Comparison of ENCODE assay signal across 32 mouse cellular contexts in genomic region chr4:107588637-107589036, GRCm38 (mm10).
"Had no signal": no experiment of that assay in that cellular context is flagged by ENCODE, and none has a peak within 500 bp of the region (broad histone marks: within the 10 kb centered on the region; RNA-seq: fewer than 3 reads in every experiment).

No protein-coding gene starts in this region.

- H3K27ac ChIP-seq: limb, embryonic 10.5 days; limb, embryonic 12.5 days; limb, embryonic 13.5 days; limb, embryonic 15.5 days; liver, embryonic 12.5 days; liver, embryonic 13.5 days; liver, embryonic 14.5 days; liver, embryonic 15.5 days; lung, embryonic 15.5 days; macrophage; midbrain, embryonic 10.5 days; midbrain, embryonic 12.5 days; midbrain, embryonic 13.5 days; midbrain, embryonic 15.5 days; neural tube, embryonic 12.5 days had no signal

- H3K4me3 ChIP-seq: limb, embryonic 10.5 days; limb, embryonic 12.5 days; limb, embryonic 13.5 days; limb, embryonic 15.5 days; liver, embryonic 12.5 days; liver, embryonic 13.5 days; liver, embryonic 15.5 days; lung, embryonic 15.5 days; megakaryocyte, embryonic 14.5 days; midbrain, embryonic 10.5 days; midbrain, embryonic 12.5 days; midbrain, embryonic 13.5 days; midbrain, embryonic 15.5 days; myocyte; neural tube, embryonic 12.5 days had no signal

- H3K4me1 ChIP-seq: liver, embryonic 12.5 days; liver, embryonic 13.5 days; liver, embryonic 15.5 days; lung, embryonic 15.5 days; megakaryocyte, embryonic 14.5 days; midbrain, embryonic 12.5 days; midbrain, embryonic 15.5 days had no signal

- H3K9ac ChIP-seq: limb, embryonic 12.5 days; limb, embryonic 15.5 days; liver, embryonic 12.5 days; liver, embryonic 13.5 days; liver, embryonic 14.5 days; liver, embryonic 15.5 days; liver, postnatal 0 days; lung, embryonic 14.5 days; lung, embryonic 15.5 days; midbrain, embryonic 12.5 days; midbrain, embryonic 13.5 days; midbrain, embryonic 15.5 days; neural tube, embryonic 12.5 days had no signal

- H3K36me3 ChIP-seq: limb, embryonic 10.5 days; limb, embryonic 12.5 days; limb, embryonic 13.5 days; limb, embryonic 15.5 days; liver, embryonic 12.5 days; liver, embryonic 13.5 days; liver, embryonic 15.5 days; lung, embryonic 15.5 days; midbrain, embryonic 10.5 days; midbrain, embryonic 12.5 days; midbrain, embryonic 13.5 days; midbrain, embryonic 15.5 days; neural tube, embryonic 12.5 days had no signal

- ATAC-seq: liver, embryonic 12.5 days; liver, postnatal 0 days; lung, postnatal 0 days; midbrain, embryonic 13.5 days; midbrain, embryonic 15.5 days; midbrain, embryonic 16.5 days had no signal

- H3K9me3 ChIP-seq: limb, embryonic 10.5 days; limb, embryonic 12.5 days; limb, embryonic 13.5 days; limb, embryonic 15.5 days; liver, embryonic 12.5 days; liver, embryonic 13.5 days; liver, embryonic 15.5 days; lung, embryonic 15.5 days; megakaryocyte, embryonic 14.5 days; midbrain, embryonic 10.5 days; midbrain, embryonic 12.5 days; midbrain, embryonic 13.5 days; midbrain, embryonic 15.5 days; neural tube, embryonic 12.5 days had no signal

- H3K27me3 ChIP-seq: lung, embryonic 15.5 days; midbrain, embryonic 13.5 days; midbrain, embryonic 15.5 days; neural tube, embryonic 12.5 days had no signal

- DNase-seq: left cerebral cortex, postnatal 4 days; liver; liver, embryonic 13.5 days; liver, postnatal 0 days; lung, adult 18-20 months; lung, adult 2 months; lung, embryonic 14.5 days; lung, postnatal 10 days; lung, postnatal 14 days; lung, postnatal 36 days; lung, postnatal 4 days; midbrain, embryonic 14.5 days had no signal

- H3K4me2 ChIP-seq: limb, embryonic 12.5 days; limb, embryonic 13.5 days; limb, embryonic 15.5 days; liver, embryonic 11.5 days; liver, embryonic 12.5 days; liver, embryonic 13.5 days; liver, embryonic 15.5 days; lung, embryonic 14.5 days; lung, embryonic 15.5 days; midbrain, embryonic 11.5 days; midbrain, embryonic 12.5 days; midbrain, embryonic 13.5 days; midbrain, embryonic 15.5 days; neural tube, embryonic 12.5 days had no signal
